Mouse (Mus musculus) thymus, postnatal 10 days (tissue): ENCODE data around the gene Polr2e.
A peak's percentile ranks its signal among the peaks of the same experiment; 100 is the strongest.

ENCODE experiments used
- DNase-seq, 2 experiments: peaks; one replicate each; pipeline ENCODE4 v3.0.0; 2021; ENCODE audit warnings: low spot score in 2 of 2

The Polr2e gene

GRCm38 (mm10) chr10:80039559-80039979 lies at the start of gene Polr2e:
Gene Polr2e (minus strand): TSS chr10:80039795.
- DNase-seq, result peak; percentile 96

GRCm38 (mm10) chr10:80089146-80089545 lies 49.6 kb upstream of the Polr2e start:
- DNase-seq, result no peak

- no peak for DNase-seq
These were observed 47.9 kb upstream of the Polr2e start for GRCm38 (mm10) chr10:80087483-80087882.

- DNase-seq, result no peak
These were observed 47.3 kb upstream of the Polr2e start for GRCm38 (mm10) chr10:80086847-80087246.

GRCm38 (mm10) chr10:80084817-80085487 lies 45.4 kb upstream of the Polr2e start:
- no peak for DNase-seq

- DNase-seq, result no peak
These were observed 41.5 kb upstream of the Polr2e start for GRCm38 (mm10) chr10:80081075-80081474.

- DNase-seq, result no peak
These were observed 40.9 kb upstream of the Polr2e start for GRCm38 (mm10) chr10:80080396-80081070.

GRCm38 (mm10) chr10:80078366-80078765 lies 38.8 kb upstream of the Polr2e start:
- no peak for DNase-seq

GRCm38 (mm10) chr10:80077312-80077711 lies 37.7 kb upstream of the Polr2e start:
- DNase-seq, result no peak

- DNase-seq, result no peak
These were observed 36.8 kb upstream of the Polr2e start for GRCm38 (mm10) chr10:80076386-80076785.

GRCm38 (mm10) chr10:80075924-80076323 lies 36.3 kb upstream of the Polr2e start:
- no peak for DNase-seq

GRCm38 (mm10) chr10:80074813-80075601 lies 35.4 kb upstream of the Polr2e start:
- DNase-seq, result peak; percentile 68 to 75

GRCm38 (mm10) chr10:80072623-80073489 lies 33.3 kb upstream of the Polr2e start:
- no peak for DNase-seq

- no peak for DNase-seq
These were observed 31.9 kb upstream of the Polr2e start for GRCm38 (mm10) chr10:80071516-80071900.

GRCm38 (mm10) chr10:80070837-80071515 lies 31.4 kb upstream of the Polr2e start:
- no peak for DNase-seq

- DNase-seq, result no peak
These were observed 30.4 kb upstream of the Polr2e start for GRCm38 (mm10) chr10:80069948-80070450.

- DNase-seq, result no peak
These were observed 29.7 kb upstream of the Polr2e start for GRCm38 (mm10) chr10:80069251-80069650.

- DNase-seq, result peak in 1 of 2 experiments; percentile 40
These were observed 24.5 kb upstream of the Polr2e start for GRCm38 (mm10) chr10:80063877-80064650.

GRCm38 (mm10) chr10:80063104-80063503 lies 23.5 kb upstream of the Polr2e start:
- no peak for DNase-seq
